Mouse (Mus musculus) E14TG2a.4 (cell line): Measurements from ENCODE around the gene Lcn12.

Experiments
- H3K27me3 ChIP-seq: 2 replicates; pipeline ENCODE4 v1.6.1; 2014; ENCODE audit warnings: low read length, control low read depth; ENCODE audit not compliant: insufficient read depth
- H3K36me3 ChIP-seq: 2 replicates; pipeline ENCODE4 v1.6.1; 2014; ENCODE audit warnings: low read length, control low read depth; ENCODE audit not compliant: insufficient read depth
- H3K4me1 ChIP-seq: replicated peaks from 2 replicates; pipeline ENCODE4 v1.6.1; 2014; ENCODE audit warnings: low read depth, low read length, control low read depth
- H3K4me3 ChIP-seq: replicated peaks from 2 replicates; pipeline ENCODE4 v1.5.1; 2014; ENCODE audit warnings: mild to moderate bottlenecking, low read length
- H3K9me3 ChIP-seq: 2 replicates; pipeline ENCODE4 v1.6.1; 2014; ENCODE audit warnings: low read length, control low read depth
- CTCF ChIP-seq: conservative IDR thresholded peaks from 2 replicates; pipeline ENCODE4 v1.5.1; 2014; ENCODE audit warnings: low read length
- NANOG ChIP-seq: IDR thresholded peaks from 2 replicates; pipeline ENCODE4 v1.6.1; 2014; ENCODE audit warnings: borderline replicate concordance, low read length, mixed read lengths
- POU5F1 ChIP-seq: IDR thresholded peaks from 2 replicates; pipeline ENCODE4 v1.6.1; 2014; ENCODE audit warnings: low read length, borderline replicate concordance

The Lcn12 gene

GRCm38 (mm10) chr2:25468962-25469915, 24.5 kb downstream of the Lcn12 start:
- H3K9me3 ChIP-seq = no peaks in the 10 kb centered on the region
- TF ChIP-seq POU5F1 (no peak), CTCF (no peak), NANOG (no peak)
- H3K36me3 ChIP-seq = no peaks in the 10 kb centered on the region
- H3K27me3 ChIP-seq = peaks cover 19% of the 10 kb centered on the region; the same call in 1 of the 2 replicates
- peaks cover 22% of the 10 kb centered on the region for H3K4me1 ChIP-seq
- no peak overlapping the region for H3K4me3 ChIP-seq

GRCm38 (mm10) chr2:25467606-25468303, 26.0 kb downstream of the Lcn12 start:
- H3K4me3 ChIP-seq = peak overlapping the region; percentile 23; the same call in 1 of the 2 replicates
- TF ChIP-seq NANOG (no peak), CTCF (no peak), POU5F1 (no peak)
- H3K36me3 ChIP-seq = no peaks in the 10 kb centered on the region
- no peaks in the 10 kb centered on the region for H3K9me3 ChIP-seq
- H3K27me3 ChIP-seq = peaks cover 19% of the 10 kb centered on the region; the same call in 1 of the 2 replicates
- peaks cover 22% of the 10 kb centered on the region for H3K4me1 ChIP-seq

GRCm38 (mm10) chr2:25465816-25466635, 27.7 kb downstream of the Lcn12 start:
- no peaks in the 10 kb centered on the region for H3K36me3 ChIP-seq
- TF ChIP-seq POU5F1 = no peak
- TF ChIP-seq CTCF = no peak
- TF ChIP-seq NANOG = no peak
- no peaks in the 10 kb centered on the region for H3K9me3 ChIP-seq

GRCm38 (mm10) chr2:25465256-25465655, 28.5 kb downstream of the Lcn12 start:
- no peak for TF ChIP-seq POU5F1
- TF ChIP-seq NANOG = no peak
- TF ChIP-seq CTCF = no peak
- no peaks in the 10 kb centered on the region for H3K9me3 ChIP-seq

More at GRCm38 (mm10) chr2:25465816-25466635, 27.7 kb downstream of the Lcn12 start:
- Histone ChIP-seq H3K27me3 (peaks cover 19% of the 10 kb centered on the region; the same call in 1 of the 2 replicates), H3K4me3 (no peak overlapping the region), H3K4me1 (peaks cover 28% of the 10 kb centered on the region)

GRCm38 (mm10) chr2:25463630-25464029, 30.1 kb downstream of the Lcn12 start:
- Histone ChIP-seq H3K4me3 (no peak overlapping the region), H3K4me1 (peaks cover 39% of the 10 kb centered on the region), H3K27me3 (peaks cover 17% of the 10 kb centered on the region), H3K9me3 (no peaks in the 10 kb centered on the region), H3K36me3 (no peaks in the 10 kb centered on the region)
- no peak for TF ChIP-seq POU5F1
- no peak for TF ChIP-seq NANOG
- no peak for TF ChIP-seq CTCF

More at GRCm38 (mm10) chr2:25465256-25465655, 28.5 kb downstream of the Lcn12 start:
- Histone ChIP-seq H3K36me3 (no peaks in the 10 kb centered on the region), H3K4me1 (peaks cover 33% of the 10 kb centered on the region), H3K27me3 (peaks cover 19% of the 10 kb centered on the region), H3K4me3 (no peak overlapping the region)

GRCm38 (mm10) chr2:25461407-25461806, 32.3 kb downstream of the Lcn12 start:
- H3K4me3 ChIP-seq = peak overlapping the region; percentile 87
- no peaks in the 10 kb centered on the region for H3K36me3 ChIP-seq
- H3K4me1 ChIP-seq = peaks cover 40% of the 10 kb centered on the region
- no peaks in the 10 kb centered on the region for H3K9me3 ChIP-seq
- TF ChIP-seq POU5F1 (no peak), NANOG (no peak), CTCF (no peak)
- peaks cover 27% of the 10 kb centered on the region for H3K27me3 ChIP-seq

- peak within 1 kb of the TSS; percentile 87 for H3K4me3 ChIP-seq
- peaks cover 30% of the 10 kb centered on the region for H3K27me3 ChIP-seq
- peaks cover 47% of the 10 kb centered on the region for H3K4me1 ChIP-seq
- no peaks in the 10 kb centered on the region for H3K36me3 ChIP-seq
- TF ChIP-seq CTCF (no peak), NANOG (no peak), POU5F1 (no peak)
- H3K9me3 ChIP-seq = no peaks in the 10 kb centered on the region
These were observed 33.0 kb downstream of the Lcn12 start, which contains the start of gene Paxx for GRCm38 (mm10) chr2:25460551-25461309. Paxx (minus strand) TSS chr2:25461094.

GRCm38 (mm10) chr2:25460135-25460534, 33.6 kb downstream of the Lcn12 start:
- Histone ChIP-seq H3K4me3 (peak overlapping the region; percentile 87), H3K27me3 (peaks cover 33% of the 10 kb centered on the region), H3K36me3 (no peaks in the 10 kb centered on the region), H3K9me3 (no peaks in the 10 kb centered on the region), H3K4me1 (peaks cover 48% of the 10 kb centered on the region)
- TF ChIP-seq POU5F1 (no peak), CTCF (no peak)
